Mouse (Mus musculus): ENCODE results near the gene Itfg1.
"Not testable (repeated sequence)": the region's sequence is repeated elsewhere in the genome, so short reads cannot be mapped to it uniquely, and the experiment has no call there.

Gene Itfg1

DNA sequence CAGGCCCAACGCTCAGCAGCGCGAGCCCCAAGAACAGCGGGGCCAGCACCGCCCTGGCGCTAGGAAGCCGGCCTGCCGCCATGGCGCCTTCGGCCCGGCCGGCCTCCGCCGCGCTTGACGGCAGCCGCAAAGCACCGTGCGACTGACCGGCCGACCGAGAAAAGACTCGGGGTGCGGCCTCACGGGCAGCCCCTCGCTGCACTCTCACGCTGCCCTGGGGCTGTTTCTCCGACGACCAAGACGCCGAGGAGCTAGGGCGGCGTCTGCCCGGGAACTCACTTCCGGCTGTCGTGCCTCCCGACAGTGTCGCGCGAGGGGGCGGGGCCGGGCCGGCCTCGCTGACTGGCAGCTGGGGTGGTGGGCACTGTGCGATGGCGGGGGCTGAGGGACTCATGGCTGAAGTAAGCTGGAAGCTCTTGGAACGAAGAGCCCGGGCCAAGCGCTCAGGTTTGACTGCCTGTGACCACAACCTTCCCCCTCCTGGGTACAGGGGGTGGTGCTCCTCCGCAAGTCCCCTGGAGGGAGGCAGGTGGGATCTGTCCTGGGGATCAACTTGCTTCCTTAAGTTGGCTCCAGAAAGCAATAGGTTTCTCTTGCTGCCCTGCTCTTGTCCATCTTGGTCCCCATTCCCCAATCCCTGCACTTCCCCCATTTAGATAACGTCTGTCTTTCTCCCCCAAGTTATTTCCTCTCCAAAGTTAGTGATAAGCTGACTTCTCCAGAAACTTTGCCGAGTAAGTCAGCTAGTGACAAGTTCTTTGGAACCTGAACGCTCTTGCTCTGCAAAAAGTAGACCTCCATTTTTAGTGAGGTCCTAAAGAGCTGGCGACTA is at the start of gene Itfg1, which contains the start of gene Phkb:
Gene Itfg1, minus strand, starts transcription at position 265 of the 832 bp plus-strand sequence.
Gene Phkb, plus strand, starts transcription at position 303 of the 832 bp plus-strand sequence.
- peak; percentile 97 for DNase-seq

DNA sequence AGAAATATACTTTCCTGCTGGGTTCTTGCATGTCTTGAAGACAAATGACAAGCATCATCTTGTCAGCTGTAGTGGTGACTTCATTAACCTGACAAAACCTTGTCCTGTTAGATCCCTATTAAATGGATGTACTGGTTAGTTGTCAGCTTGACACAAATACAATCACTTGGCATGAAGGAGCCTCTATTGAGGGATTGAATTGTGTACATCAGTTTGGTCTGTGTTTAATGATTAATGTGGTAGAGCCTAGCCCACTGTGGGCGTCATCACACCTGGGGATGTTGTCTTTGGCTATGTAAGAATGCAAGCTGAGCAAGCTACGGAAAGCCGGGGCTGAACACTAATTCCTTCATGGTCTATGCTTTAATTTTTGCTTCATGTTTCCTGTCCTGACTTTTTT is 44.1 kb upstream of the Itfg1 start:
- no peak for DNase-seq

DNA sequence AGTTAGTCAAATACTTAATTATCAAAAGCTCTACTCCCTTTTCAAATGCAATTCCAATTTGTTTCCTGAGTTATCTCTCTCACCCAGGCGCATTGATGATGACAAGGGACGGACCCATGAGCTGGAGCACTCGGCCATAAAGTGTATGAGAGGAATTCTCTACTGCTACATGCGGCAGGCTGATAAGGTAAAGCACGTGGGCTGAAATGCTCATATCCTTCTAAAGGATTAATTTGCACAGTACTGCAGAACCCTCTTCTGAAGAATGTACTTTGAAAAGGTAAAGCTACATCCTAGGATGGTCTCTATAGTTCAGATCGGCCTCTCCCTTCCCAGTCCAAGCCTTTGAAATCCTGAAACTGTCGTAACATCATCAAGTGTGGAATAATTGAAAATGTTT is 38.9 kb upstream of the Itfg1 start:
- DNase-seq: no peak

DNA sequence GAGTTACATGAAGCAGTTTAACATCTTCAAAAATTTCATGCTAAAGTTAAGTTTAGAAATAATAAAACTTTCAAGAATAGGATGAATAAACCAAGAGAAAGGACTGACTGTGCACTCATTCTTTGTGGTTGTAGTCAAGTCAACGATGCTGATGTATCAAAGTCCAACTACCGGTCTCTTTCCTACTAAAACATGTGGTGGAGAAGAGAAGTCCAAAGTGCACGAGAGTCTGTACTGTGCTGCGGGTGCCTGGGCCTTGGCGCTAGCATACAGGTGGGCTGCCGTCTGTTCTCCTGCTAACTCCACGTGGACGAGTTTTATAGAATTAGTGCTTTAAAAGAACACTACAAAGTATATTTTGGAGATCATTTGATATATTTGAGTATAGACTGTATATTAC is 37.3 kb upstream of the Itfg1 start:
- DNase-seq: no peak

DNA sequence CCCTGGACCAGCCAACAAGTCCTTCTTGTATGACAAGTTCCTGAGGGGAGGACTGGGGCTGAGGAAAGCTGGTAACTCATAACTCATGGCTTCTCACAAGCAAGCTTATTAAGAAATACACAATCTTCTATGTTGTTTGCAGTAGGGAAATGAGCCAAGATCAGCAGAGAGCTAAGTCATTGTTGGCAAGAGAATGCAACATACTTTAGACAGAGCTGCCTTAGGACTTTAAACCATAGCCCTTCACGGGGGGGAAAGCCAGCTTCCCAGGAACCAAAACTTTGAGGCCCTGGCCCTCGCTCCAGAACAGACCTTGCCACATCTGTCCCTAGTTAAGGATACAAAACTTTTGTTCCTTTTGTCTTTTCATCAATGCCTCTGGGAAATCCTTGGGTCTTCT is 30.9 kb upstream of the Itfg1 start:
- no peak for DNase-seq

DNA sequence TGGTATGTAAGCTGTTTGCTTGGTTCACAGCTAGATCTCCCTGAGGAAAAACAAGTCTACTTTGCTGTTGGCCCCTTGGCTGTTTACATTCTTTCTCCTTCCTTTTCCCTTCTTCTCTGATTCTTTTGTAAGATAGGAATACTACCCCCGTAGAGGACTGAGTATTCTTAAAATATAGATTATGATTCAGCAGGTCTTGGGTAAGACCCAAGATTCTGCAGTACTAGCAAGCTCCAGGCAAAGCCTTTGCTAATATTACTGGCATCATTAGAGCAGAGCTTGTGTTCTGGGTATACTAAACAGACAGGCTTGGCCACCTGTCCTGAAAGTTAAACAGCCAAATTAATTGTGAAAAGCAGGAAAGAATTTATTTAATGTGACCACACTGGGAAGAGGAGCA is 21.7 kb upstream of the Itfg1 start:
- no peak for DNase-seq

DNA sequence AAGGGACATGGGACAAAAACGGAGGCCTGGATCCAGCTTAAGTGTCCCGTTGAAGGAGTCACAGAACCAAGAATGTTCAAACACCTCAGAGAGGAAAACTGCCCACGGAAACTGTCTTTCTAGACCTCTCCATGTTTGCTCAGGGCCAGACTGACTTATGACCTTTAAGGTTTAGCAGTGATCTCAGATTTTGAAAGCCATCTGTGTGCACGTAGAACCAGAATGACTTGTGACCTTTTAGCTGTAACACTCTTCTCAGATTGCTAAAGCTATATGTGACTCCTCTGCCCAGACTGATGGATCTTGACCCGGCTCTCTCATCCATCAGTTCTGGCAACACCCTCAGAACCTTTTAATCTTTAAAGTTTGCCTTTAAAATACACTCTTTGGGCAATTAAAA is 19.9 kb upstream of the Itfg1 start:
- no peak for DNase-seq

DNA sequence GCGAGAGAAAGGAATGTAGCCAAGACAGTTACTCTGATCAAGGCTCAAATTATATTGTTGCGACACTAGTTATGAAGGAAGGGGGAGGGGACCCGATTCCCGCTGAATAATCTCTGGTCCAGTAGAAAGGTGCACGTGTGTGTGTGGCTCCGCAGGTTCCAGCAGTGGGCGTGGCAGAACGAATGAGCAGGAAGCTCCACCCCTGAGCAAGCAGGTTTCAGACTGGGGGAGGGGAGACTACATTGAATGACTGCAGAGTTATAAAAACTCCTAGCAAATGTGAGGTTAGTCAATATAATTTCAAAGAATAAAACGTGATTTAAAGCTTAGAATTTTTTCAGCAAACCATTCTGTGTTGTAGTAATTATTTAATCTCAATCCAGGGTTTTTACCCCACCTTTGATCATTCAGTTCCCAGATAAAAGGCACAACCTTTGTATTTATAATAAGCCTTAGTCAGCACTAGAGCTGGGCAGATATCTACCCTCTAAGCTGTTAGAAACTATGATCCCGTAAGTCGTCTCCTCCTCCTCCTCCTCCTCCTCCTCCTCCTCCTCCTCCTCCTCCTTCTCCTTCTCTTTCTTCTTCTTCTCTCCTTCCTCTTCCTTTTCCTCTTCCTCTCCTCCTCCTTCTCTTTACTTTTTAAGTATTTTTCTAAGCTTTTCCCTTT is 16.6 kb upstream of the Itfg1 start:
- not testable (repeated sequence) for DNase-seq

DNA sequence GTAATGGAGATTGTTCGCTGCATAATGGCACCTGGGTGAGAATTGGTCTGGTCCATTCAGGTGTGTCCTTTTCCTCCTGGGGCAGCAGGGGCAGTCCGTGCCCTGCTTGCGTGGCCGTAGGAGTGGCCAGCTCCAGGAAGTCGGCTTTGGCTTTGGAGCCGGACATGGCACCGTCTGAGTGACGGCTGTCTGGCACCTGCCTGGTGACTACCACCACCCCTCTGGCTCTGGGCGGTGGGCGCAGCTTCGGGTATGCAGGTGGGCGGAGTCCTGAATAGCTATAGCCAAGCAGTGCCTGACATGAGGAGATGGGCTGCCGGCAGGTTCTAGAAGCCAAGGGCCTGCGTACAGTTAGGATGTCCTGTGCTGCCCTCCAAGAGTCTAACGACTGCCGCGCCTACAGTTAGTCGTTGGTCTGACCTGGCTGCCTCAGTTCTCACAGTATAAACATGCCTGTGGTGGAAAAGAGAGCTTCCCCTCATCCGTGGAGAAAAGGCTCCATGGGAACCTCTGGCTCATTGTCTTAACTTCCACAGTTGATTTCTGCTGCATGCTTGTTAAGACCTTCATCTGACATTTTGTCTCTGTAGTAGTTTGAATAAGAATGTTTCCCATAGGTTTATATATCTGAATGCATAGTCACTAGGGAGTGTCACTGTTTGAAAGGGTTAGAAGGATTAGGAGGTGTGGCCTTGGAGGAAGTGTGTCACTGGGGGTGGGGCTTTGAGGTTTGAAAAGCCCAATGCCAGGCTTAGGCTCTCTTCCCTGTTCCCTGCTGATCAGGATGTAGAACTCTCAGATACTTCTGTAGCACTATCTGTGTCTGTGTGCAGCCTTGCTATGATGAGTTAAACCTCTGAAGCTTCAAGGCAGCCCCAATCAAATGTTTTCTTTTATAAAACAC is 13.8 kb upstream of the Itfg1 start:
- no peak for DNase-seq

DNA sequence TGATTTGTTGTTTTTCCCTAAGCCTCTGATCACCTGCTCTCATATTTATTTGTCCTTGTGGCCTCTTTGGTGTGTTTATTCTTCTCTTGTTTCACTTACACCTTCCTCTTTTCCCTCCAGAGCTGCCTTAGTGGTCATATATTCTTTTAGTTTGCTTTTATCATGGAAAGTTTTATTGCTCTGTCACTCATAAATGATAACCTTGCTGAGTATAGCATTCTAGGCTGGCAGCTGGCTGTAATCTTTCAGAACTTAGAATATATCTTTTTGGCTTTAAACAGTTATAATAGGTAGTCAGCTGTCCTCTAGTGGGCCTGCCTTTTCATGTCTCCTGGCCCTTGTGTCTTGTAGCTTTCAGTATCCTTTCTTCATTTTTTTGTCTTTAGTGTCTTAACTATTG is 5.2 kb upstream of the Itfg1 start:
- no peak for DNase-seq

DNA sequence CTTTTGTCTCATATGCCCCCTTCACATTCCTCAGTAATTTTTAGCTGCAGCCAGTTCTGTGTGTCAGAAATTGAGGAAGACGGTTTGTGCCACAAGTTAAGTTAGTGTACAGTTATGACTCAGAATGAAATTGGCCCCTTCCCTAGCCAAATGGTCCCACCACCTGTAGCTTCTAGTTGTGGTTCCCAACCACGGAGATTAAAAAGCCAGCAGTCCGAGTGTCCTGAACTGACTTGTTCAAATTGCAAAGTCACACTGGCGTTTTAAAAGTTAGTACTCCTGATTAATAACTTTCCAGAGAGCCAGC is 721 bp upstream of the Itfg1 start:
- no peak for DNase-seq

DNA sequence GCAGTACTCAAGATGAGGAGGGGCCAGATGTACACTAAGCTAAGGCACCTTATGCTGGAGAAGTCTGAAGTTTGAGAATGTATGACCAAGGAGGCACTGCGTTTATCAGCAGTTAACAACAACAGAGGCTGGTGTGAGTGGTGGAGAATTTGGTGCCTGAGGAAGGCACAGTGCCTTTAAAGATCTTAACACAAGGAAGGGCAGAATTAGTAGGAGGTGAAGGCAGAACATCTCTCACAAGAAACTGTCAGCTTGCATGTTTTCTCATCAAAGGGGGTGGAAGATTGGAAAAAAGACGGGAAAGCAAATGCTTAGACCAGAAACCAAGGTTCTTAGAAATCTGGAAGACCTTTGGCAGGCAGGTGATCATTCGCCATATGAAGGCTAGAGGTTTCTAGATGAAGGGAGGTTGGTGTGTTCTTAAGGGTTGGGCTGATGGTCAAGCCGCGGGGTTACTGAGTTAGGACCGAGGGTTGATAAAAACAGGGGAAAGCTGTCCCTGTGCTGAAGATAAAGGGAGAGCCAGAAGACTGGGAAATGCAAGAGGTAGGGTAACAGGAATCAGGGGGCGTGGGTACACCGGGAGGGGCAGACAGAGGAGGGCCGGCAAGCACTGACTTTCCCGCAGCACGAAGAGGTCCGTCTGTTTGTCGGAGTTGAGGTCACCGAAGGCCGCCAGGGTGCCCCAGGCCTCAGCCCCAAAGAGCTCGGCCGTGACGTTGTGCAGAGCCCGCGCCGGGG is 635 bp downstream of the Itfg1 start:
- DNase-seq: no peak

DNA sequence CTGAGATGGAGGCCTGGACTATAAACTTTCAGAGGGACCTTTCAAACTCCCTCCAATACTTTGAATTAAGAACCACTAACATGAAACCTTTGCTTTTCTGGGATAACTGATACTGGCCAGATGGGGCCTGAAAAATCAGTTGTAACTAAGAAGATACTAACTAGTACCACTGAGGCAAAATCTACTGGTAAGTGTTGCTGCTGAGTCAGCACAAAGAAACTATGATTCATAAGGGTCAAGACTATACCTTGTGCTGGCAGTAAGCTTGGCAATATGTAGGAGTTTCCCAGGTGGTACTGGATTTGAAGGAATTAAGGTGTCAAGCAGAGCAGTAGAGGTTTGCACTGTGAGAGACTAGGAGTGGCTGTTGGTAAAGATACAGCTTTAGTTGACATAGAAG is 27.1 kb downstream of the Itfg1 start:
- no peak for DNase-seq

DNA sequence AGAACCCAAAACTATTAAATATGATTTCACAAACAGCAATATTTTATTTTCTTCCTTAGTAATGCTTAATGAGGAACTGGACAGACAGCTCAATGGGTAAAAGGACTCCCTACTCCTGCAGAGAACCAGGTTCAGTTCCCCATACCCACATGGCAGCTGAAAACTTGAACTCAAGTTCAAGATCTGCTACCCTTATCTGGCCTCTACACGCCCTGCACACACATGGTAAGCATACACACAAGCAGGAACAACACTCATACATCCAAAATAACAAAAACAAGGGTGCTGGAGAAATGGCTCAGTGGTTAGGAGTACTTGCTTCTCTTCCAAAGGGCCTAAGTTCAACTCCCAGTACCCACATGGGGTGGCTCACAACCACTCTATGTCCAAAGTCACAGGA is 39.3 kb downstream of the Itfg1 start:
- DNase-seq: no peak

DNA sequence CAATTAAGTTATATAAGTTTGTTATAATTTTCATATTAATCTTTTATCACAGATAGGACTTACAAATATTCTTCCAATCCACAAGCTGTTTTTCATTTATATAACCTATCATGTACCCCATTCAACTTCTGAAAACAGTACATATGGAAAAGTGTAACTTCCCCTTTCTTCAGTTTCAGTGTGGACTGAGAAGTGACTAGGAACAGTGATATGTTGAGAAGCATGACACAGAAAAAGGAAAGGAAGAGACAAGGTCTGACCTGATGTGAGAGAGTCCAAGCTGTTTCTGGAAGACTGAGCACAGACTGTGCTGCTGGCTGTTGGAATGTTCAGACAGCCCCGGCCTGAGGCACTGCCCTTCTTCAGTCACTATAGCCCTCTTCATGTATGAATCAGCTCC is 40.6 kb downstream of the Itfg1 start:
- DNase-seq: no peak

DNA sequence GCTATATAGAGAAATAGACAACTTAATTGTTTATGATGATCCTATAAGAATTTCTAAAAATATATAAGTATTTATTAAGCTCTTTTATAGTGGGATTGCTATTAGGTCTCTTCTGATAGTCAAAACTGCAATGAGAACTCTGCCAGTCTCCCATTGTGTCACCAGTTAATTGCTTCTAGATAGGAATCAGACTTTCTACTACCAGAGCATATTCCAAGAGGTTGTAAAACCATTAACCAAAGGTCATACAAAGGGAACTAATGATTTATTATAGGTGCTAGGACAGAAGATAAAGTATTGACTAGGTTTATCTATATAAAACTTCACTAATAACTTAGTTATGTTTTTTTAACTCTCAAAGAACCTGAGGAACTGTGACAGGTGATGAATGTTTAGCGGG is 44.3 kb downstream of the Itfg1 start:
- not testable (repeated sequence) for DNase-seq

DNA sequence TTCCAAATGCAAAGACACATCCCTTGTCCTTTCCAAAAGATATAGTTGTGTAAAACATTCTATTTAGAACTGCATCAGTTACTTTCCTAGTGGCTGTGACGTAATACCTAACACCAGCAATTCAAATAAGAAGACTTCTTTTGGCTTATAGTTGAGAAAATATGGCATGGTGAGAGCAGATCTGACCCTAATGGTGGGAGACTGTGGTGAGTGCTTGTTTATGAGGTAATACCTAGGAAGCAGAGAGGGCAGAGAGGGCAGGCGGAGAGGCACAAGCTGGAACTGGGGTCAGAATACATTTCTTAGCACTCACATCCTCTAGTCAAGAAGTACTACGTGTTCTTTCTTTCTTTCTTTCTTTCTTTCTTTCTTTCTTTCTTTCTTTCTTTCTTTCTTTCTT is 52.4 kb downstream of the Itfg1 start:
- DNase-seq: no peak

DNA sequence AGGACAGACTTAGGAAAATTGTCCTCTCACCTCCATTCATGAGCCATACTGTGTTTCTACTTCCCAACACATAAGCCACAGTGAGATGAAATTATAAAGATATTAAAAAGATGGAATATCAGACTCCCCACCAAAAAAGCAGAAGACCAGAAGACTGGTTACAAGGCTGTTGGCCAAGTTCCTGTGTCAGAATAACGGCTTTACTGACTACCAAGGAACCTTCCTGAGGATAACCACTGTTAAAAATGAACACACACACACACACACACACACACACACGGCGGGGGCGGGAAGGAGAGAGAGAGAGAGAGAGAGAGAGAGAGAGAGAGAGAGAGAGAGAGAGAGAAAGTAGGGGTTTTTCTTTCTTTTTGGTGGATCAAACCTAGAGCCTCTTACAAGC is 52.8 kb downstream of the Itfg1 start:
- no peak for DNase-seq

DNA sequence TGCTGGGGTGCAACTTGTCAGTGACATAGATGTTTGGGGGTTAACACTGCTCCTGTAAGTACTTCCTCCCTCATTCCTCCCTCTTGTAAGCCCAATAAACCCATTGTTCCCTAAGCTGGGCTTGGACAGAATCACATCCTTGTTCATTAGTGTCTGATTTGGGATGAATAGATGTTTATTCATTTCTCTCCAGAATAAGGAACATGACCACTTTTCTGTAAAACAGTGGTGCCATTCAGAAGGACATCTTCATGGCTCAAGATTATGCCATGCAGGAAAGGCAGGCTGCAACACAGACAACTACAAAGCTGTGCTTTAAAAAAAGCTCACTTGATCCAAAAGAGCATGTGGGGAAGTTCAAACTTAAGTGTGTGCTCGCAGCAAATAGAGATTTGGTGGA is 55.2 kb downstream of the Itfg1 start:
- DNase-seq: no peak

DNA sequence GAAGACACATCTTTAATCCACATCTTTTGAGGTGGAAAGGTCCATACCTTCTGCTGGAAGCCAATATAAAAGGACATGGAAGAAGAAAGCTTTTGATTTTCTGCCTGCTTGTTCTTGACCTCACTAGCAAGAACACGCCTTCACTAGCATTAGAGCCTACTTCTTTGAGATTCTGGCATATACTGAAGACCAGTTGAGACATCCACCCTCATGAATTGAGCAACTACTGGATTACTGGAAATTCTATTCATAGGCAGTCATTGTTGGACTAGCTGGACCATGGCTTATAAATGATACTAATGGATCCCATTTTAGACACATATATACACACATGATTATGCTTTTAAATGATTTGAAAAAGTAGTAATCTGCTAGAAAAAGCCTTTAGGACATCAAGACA is 56.9 kb downstream of the Itfg1 start:
- DNase-seq: no peak

DNA sequence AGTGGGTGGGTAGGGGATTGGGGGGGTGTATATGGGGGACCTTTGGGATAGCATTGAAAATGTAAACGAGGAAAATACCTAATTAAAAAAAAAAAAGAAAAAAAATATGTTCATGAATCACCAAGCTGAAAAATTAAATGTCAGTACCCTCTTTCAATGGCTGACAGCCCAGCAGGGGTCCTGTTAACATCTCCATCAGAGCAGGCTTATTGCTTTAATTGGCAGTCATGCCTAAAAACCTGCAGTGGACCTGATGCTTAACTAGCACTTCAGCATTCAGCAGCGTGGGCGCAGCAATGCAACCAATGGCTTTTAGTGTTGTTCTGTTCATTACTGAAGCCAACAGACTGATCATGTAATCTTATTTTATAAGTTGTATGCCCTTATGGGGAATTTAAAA is 60.6 kb downstream of the Itfg1 start:
- DNase-seq: no peak

DNA sequence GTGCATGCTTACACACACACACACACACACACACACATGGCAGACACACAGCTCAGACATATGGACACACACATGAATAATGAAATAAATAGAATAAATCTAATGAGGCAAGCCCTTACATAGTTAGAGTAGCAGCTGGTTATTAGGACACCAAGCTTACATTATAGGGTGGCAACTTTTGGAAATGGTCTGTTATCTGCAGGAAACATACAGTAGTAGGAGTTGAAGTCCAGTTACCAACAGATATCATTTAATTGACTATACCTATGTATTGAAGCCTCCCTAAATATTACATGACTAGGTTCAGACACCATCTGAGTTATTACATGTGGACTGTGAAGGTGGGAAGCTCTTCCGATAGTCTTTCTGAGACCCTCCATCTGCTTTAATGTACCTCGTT is 95.7 kb downstream of the Itfg1 start:
- DNase-seq: no peak

DNA sequence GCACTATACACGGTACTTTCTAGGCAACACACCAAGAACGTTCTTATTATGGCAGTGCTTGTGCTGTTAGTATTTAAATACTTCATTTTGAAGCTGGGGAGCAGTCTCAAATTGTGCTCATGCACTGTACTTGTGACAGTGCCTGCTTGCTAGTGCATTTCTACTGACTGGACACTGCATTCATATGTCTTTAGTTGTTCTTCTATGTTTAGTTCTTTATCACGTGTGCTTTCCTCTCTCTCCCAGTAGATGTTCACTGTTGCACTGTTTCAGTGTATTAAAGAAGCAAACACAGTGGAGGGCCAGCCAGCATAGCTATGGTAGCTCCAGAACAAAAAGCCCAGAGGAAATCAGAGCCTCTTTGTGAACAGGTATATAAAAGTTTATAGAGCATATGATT is 110.2 kb downstream of the Itfg1 start:
- DNase-seq: no peak
